Mouse (Mus musculus) stomach, postnatal 0 days (tissue): Measurements from ENCODE around the gene Hspa1a. TPM values are rescaled to one million over a fixed set of nuclear protein-coding genes. Genes with fewer than 3 reads are reported as not detected.

Experiments used
- ATAC-seq: fragments of 200-750 bp; cut with Nextera tagmentation; 2 replicates; pipeline ENCODE4 v1.8.0; 2017; ENCODE audit not compliant: low FRiP score, low TSS enrichment
- DNase-seq: peaks from one replicate; pipeline ENCODE4 v3.0.0-alpha.2; 2016; ENCODE audit warnings: low spot score
- H3K27ac ChIP-seq: fragments of 300-500 bp; sonication (generic); replicated peaks from 2 replicates; pipeline ENCODE4 v1.5.1; 2014; ENCODE audit warnings: mild to moderate bottlenecking, control low read depth
- H3K27me3 ChIP-seq: fragments of 300-500 bp; sonication (generic); 2 replicates; pipeline ENCODE4 v1.6.1; 2014; ENCODE audit warnings: low read length; ENCODE audit not compliant: control insufficient read depth, insufficient read depth
- H3K36me3 ChIP-seq: fragments of 300-500 bp; sonication (generic); 2 replicates; pipeline ENCODE4 v1.6.1; 2014; ENCODE audit warnings: low read length, mixed read lengths; ENCODE audit not compliant: control insufficient read depth, insufficient read depth
- H3K4me1 ChIP-seq: fragments of 300-500 bp; sonication (generic); replicated peaks from 2 replicates; pipeline ENCODE4 v1.6.1; 2014; ENCODE audit warnings: antibody characterized with exemption; ENCODE audit not compliant: control insufficient read depth, insufficient read depth
- H3K4me2 ChIP-seq: fragments of 300-500 bp; sonication (generic); replicated peaks from 2 replicates; pipeline ENCODE4 v1.6.1; 2014; ENCODE audit warnings: low read depth, mild to moderate bottlenecking, control low read depth, moderate library complexity
- H3K4me3 ChIP-seq: fragments of 300-500 bp; sonication (generic); 2 replicates; pipeline ENCODE4 v1.5.1; 2014; ENCODE audit warnings: low read depth, low read length, control low read depth
- H3K9ac ChIP-seq: fragments of 300-500 bp; sonication (generic); 2 replicates; pipeline ENCODE4 v1.6.1; 2014; ENCODE audit warnings: mild to moderate bottlenecking, low read length, control low read depth, mixed read lengths
- H3K9me3 ChIP-seq: fragments of 300-500 bp; sonication (generic); 2 replicates; pipeline ENCODE4 v1.6.1; 2016; ENCODE audit warnings: low read length; ENCODE audit not compliant: control insufficient read depth
- CTCF ChIP-seq: IDR thresholded peaks from 2 replicates; pipeline ENCODE4 v1.5.1; 2016; ENCODE audit warnings: antibody characterized with exemption, low read depth, mild to moderate bottlenecking, moderate library complexity
- EP300 ChIP-seq: optimal IDR thresholded peaks from 2 replicates; pipeline ENCODE3; 2016; ENCODE audit warnings: antibody characterized with exemption
- WGBS: fragments of 180-500 bp; shearing (Covaris S2); extraction: QIAGEN DNeasy Blood & Tissue Kit; methylation state at CpG from one replicate; pipeline ENCODE4 v1.1.7; 2014; 5-methylcytosine and 5-hydroxymethylcytosine counted together
- polyA plus RNA-seq: library from polyadenylated mRNA; unstranded; fragments of >200 nt; fragmentation: Nextera tagmentation; extraction: Ambion mirVana; gene quantifications from 2 replicates; pipeline ENCODE4 v1.2.1, GENCODE M21; 2015

Gene Hspa1a
- polyA plus RNA-seq, 1 experiment from 2014 or later: 24.1 TPM

DNA sequence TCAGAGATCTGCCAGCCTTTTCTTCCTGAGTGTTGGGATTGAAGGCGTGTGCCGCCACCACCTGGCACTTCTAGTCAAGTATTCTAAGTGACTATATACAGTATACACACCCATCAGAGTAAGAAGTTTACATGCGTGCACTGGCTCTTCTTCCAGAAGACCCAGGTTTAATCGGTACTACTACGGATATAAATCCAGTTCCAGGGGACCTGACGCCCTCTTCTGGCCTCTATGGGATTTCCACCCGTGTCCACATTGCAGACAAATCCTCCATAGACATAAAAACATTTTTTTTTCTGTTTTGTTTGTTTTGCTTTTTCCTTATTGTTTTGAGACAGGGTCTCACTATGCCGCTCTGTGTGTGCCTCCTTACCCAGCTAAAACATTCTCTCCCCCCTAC is 24.4 kb downstream of the Hspa1a start:
- no peak for ATAC-seq

GRCm38 (mm10) chr17:34946486-34947140 is 25.3 kb downstream of the Hspa1a start:
- Histone ChIP-seq H3K27me3 (no peaks in the 10 kb centered on the region), H3K27ac (no peak overlapping the region), H3K36me3 (0 out of 2 replicates have a peak, but pooled peaks cover 7% of the 10 kb centered on the region), H3K4me3 (no peak overlapping the region), H3K4me2 (no peak overlapping the region), H3K9ac (no peak overlapping the region), H3K4me1 (peaks cover 5% of the 10 kb centered on the region; the same call in 1 of the 2 replicates), H3K9me3 (no peaks in the 10 kb centered on the region)
- ATAC-seq: no peak
- WGBS: 86% methylated on average over 5 of the region's 5 CpGs
- TF ChIP-seq EP300 (no peak), CTCF (no peak)
- no peak for DNase-seq

More for the DNA sequence above, 24.4 kb downstream of the Hspa1a start:
- no peak overlapping the region for H3K4me2 ChIP-seq
- 0 out of 2 replicates have a peak, but pooled peaks cover 7% of the 10 kb centered on the region for H3K36me3 ChIP-seq
- H3K9ac ChIP-seq: no peak overlapping the region
- H3K27ac ChIP-seq: no peak overlapping the region
- H3K4me1 ChIP-seq: peaks cover 5% of the 10 kb centered on the region; the same call in 1 of the 2 replicates
- no peaks in the 10 kb centered on the region for H3K9me3 ChIP-seq
- 15% methylated on average over 8 of the region's 8 CpGs for WGBS
- peak; percentile 56 for DNase-seq
- H3K27me3 ChIP-seq: no peaks in the 10 kb centered on the region
- TF ChIP-seq CTCF (peak; percentile 70), EP300 (no peak)
- no peak overlapping the region for H3K4me3 ChIP-seq

GRCm38 (mm10) chr17:34944362-34944761 is 27.6 kb downstream of the Hspa1a start:
- no peak overlapping the region for H3K4me2 ChIP-seq
- H3K4me1 ChIP-seq: no peaks in the 10 kb centered on the region
- ATAC-seq (no peak; the same call in 1 of the 2 replicates), DNase-seq (no peak)
- no peak overlapping the region for H3K4me3 ChIP-seq
- TF ChIP-seq CTCF (no peak), EP300 (no peak)
- H3K9ac ChIP-seq: peak overlapping the region; percentile 8; the same call in 1 of the 2 replicates
- no peaks in the 10 kb centered on the region for H3K36me3 ChIP-seq
- H3K27ac ChIP-seq: no peak overlapping the region
- no peaks in the 10 kb centered on the region for H3K9me3 ChIP-seq
- no peaks in the 10 kb centered on the region for H3K27me3 ChIP-seq

DNA sequence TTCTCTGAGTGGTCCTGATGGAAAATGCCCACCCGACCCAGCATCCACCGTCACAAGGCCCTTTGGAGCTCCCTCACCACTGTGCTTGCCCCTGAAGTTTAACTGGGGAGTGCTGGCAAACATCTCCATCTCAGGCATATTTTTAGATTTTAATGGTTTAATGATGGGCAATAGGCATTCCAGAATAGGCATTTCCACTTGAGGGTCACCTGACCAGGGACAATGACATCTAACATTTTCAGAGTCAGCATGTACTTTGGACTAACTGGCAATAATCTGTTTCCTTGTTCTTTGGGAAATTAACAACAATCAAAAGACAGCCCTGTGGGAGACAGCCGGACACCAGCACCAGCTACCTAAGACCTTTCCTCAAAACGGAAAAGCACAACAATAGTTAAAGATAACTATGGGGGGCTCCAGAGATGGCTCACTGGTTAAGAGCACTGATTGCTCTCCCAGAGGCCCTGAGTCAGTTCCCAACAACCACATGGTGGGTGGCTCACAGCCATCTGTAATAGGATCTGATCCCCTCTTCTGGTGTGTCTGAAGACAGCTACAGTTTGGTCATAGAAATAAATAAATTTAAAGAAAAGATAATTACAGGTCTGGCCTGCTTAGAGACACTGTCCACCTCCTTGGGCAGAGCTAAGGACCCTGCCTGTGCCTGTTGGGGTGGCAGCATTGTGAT is 28.7 kb downstream of the Hspa1a start:
- no peak overlapping the region for H3K27ac ChIP-seq
- H3K36me3 ChIP-seq: no peaks in the 10 kb centered on the region
- no peaks in the 10 kb centered on the region for H3K4me1 ChIP-seq
- DNase-seq (no peak), ATAC-seq (no peak)
- TF ChIP-seq CTCF (no peak), EP300 (no peak)
- no peak overlapping the region for H3K4me3 ChIP-seq
- WGBS: 88% methylated on average over 4 of the region's 4 CpGs
- H3K9me3 ChIP-seq: no peaks in the 10 kb centered on the region
- H3K27me3 ChIP-seq: no peaks in the 10 kb centered on the region
- no peak overlapping the region for H3K9ac ChIP-seq
- H3K4me2 ChIP-seq: no peak overlapping the region

DNA sequence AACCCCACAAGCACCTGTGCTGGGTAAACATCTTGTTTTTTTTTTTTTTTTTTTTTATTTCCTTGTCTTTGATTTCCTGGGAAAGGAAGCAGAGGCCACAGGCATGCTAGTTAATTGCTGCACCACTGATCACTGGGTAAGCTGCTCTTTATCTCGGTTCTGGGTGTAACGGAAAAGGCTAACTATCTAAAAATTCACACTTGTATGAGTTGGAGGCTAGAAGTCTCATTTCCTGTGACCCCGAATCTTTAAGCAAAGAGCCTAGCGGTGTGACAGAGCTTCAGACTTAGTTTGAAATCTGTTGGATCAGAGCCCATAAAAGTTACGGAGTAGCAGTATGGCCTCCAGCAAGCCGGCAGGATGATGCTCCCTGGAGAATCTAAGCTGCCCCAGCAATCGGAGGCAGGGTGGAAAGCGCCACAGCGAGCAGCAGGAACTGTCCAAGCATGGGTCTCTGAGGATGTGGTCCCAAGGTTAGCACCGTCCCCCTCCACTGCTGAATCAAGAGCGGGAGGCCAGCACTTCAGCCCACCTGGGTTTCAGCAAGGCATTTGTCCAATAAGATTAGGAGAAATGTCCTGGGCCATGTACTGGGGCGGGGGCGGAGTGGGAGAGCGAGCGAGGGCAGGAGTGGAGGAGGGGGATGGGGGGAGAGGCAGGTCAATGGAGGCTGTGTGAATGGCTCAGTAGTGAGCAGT is 30.5 kb downstream of the Hspa1a start:
- Histone ChIP-seq H3K9ac (peak overlapping the region; percentile 48), H3K36me3 (no peaks in the 10 kb centered on the region), H3K9me3 (no peaks in the 10 kb centered on the region), H3K4me1 (no peaks in the 10 kb centered on the region), H3K4me3 (peak overlapping the region; percentile 21), H3K4me2 (peak overlapping the region; percentile 49), H3K27me3 (no peaks in the 10 kb centered on the region), H3K27ac (peak overlapping the region; percentile 65)
- no peak for ATAC-seq
- DNase-seq: no peak
- WGBS: 12% methylated on average over 15 of the region's 15 CpGs
- TF ChIP-seq CTCF (no peak), EP300 (no peak)
